Mouse (Mus musculus) regulatory T cell (primary cell): ENCODE data around the gene Fbxl13.

ENCODE experiments used
- in situ Hi-C: fragments of 300-600 bp; cut with MboI, MseI; formaldehyde crosslinking; loops from one replicate; pipeline ENCODE4 v1.15.1; 2025; ENCODE audit warnings: high pct_unique_total_duplicates

Fbxl13 gene

DNA sequence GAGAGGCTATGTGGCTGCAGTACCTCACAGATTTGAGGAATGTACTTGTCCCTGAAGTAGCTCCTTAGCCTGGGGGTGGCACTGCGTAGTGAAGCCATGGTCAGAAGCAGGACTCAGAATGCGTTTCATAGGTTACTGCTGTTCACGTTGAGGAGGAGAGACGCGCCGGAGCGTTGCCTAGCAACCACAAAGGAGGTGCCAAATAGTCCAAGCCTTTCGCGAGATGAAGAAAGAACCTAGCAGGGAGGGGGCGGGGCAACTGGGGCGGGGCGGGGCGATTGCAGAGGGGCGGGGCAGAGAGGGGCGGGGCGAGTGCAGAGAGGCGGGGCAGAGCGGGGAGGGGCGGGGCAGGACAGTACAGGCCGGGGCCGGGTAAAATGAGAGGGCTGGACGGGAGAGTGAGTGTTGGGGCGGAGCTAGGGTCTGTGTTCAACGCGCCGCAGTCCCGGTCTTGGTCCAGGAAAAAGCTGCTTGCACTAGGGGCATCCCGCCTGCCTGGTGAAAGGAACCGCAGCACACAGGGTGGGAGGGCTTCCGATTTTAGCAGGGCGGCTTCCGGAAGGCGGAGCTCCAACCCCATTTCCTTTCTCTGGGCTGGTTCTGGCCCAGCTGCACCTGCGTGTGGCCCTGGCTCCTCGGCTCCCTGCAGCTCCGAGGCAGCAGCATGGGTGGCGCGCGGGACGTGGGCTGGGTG is at the start of gene Fbxl13, which contains the start of gene Armc10:
Gene Fbxl13 (minus strand): TSS at position 196 of the 694 bp plus-strand sequence.
Gene Armc10 (plus strand): TSS at position 375 of the 694 bp plus-strand sequence.
- in situ Hi-C loops = no loop called here

- in situ Hi-C loops = no loop called here
Observed at GRCm38 (mm10) chr5:21694854-21695490, 49.5 kb upstream of the Fbxl13 start.

DNA sequence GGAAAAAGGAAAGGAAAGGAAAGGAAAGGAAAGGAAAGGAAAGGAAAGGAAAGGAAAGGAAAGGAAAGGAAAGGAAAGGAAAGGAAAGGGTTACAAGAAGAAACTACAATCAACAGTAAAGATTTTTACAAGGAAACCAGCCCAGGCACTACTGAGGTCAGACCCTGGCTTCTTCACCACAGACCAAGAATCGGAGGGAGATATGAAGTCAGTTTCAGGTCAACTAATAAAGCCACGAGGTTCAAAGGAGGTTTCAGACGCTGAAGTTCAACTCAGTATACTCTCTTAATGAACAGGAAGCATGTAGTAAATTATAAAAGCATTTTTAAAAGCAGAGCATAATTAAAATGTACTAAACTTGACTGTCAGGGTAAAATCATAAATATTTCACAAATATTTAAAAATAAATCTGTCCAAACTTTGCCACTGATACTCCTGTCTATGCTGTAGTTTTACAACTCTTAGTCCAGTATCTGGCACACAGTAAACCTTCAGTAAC is 48.0 kb upstream of the Fbxl13 start:
- in situ Hi-C loops = no loop called here

DNA sequence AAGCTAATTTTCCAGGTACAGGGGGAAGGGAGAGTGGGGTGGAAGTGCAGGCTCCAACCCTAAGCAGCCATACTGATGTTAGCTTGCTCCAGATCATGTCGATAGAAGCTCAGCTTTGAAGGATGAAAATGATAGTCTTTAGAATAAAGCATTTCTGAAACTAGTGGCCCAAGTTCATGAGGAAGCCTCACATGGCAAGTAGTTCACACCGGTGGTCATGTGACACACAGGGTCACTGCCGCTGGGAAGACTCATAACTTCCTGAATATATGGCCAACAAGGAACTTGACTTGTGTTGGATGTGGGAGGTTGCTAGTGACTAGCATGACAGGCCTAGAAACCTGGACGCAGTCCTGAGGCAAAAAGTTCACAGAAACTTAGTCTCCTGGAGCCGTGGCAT is 46.8 kb upstream of the Fbxl13 start:
- in situ Hi-C loops = no loop called here

GRCm38 (mm10) chr5:21687042-21687441 is 41.6 kb upstream of the Fbxl13 start:
- in situ Hi-C loops = no loop called here

- in situ Hi-C loops = no loop called here
Observed at GRCm38 (mm10) chr5:21685001-21685400, 39.6 kb upstream of the Fbxl13 start.

- in situ Hi-C loops = no loop called here
Observed at GRCm38 (mm10) chr5:21683811-21684210, 38.4 kb upstream of the Fbxl13 start.

GRCm38 (mm10) chr5:21680940-21681339 is 35.5 kb upstream of the Fbxl13 start:
- in situ Hi-C loops = no loop called here

GRCm38 (mm10) chr5:21680029-21680428 is 34.6 kb upstream of the Fbxl13 start:
- in situ Hi-C loops = no loop called here

DNA sequence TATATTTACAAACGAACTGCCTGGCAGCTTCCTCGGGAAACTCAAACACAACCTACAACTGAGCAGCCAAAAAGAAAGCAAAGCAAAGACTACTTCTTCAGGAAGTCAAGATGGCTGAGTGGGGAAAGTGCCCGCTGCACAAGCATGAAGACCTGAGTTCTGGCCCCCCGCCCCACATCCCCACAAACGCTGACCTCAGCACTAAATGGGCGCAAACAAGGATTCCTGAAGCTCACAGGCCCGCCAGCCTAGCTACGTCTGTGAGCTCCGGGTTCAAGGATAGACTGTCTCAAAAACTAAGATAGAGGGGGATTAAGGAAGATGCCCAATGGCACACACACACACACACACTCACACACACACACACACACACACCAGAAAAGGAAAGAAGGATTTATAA is 32.9 kb upstream of the Fbxl13 start:
- in situ Hi-C loops = no loop called here

DNA sequence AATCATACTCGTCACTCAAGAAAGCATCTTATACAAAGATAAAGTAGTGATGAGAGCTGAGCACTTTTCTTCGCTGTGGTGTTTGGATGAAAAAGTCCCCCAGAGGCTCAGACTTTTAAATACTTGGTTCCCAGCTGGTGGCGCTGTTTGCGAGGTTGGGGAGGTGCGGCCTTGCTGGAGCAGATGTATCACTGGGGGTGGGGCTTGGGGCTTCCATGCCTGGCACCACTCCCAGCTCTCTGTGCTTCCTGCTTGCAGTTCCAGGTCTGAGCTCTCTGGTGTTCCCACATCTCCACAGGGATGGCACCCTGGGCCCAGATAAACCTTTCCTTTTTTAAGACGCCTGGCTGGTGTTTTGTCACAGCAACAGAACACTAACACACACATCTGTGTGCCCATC is 32.5 kb upstream of the Fbxl13 start:
- in situ Hi-C loops = no loop called here

- in situ Hi-C loops = no loop called here
Observed at GRCm38 (mm10) chr5:21675494-21675893, 30.1 kb upstream of the Fbxl13 start.

DNA sequence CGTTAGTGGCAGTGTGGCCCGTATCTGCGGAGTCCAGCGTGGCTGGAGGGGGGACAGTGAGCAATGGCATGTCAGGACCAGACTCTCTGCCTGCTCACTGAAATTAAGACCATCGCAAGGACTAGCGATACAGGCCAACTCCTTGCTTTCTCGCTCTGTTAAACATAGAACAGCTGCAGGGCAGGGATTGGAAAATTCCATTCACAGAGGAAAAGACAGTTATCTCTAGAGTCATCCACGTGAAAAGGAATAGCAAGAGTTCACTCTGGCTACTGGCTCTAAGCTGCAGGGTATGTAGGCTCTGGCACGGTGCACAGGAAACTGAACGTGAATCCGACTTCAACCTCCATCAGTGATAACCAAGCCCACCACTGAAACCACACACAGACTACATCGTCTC is 29.6 kb upstream of the Fbxl13 start:
- in situ Hi-C loops = no loop called here

DNA sequence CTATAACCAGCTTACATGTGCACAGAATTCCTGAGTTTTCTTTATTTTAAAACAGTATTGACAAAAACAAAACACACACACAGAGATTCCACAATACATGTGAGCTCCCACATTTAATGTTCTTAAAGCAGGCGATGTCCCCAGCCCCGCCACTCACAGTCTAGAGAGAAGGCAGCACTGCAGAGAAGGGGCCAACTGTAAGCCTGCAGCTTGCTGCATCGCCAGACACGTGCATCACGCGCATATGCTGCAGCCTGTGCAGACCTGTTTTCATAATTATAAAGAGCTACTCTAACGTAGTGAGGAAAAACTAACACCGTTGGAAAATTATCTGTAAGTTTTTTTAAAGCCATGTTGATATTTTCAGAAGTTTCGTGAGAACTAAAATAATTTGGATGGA is 28.3 kb upstream of the Fbxl13 start:
- in situ Hi-C loops = no loop called here

GRCm38 (mm10) chr5:21672812-21673635 is 27.6 kb upstream of the Fbxl13 start:
- in situ Hi-C loops = no loop called here

DNA sequence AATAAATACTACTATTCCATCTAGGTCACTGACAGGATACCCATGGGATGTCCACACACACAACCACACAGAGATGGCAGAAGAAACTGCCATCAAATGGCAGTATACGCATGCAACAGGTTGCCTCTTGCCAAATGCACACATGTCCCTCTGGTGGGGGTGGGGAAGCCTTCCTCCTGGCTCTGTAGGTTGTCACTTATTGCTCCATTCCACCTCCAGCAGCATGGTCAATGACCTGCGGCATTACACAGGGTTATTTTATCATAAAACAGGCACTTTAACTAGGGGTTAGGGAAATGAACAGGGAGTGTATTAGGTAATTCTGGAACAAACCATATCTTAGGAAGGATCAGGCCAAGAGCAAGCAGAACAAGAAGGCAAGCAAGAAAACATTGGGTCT is 23.9 kb upstream of the Fbxl13 start:
- in situ Hi-C loops = no loop called here

GRCm38 (mm10) chr5:21667191-21668137 is 22.0 kb upstream of the Fbxl13 start:
- in situ Hi-C loops = no loop called here

GRCm38 (mm10) chr5:21663081-21663480 is 17.6 kb upstream of the Fbxl13 start:
- in situ Hi-C loops = no loop called here

DNA sequence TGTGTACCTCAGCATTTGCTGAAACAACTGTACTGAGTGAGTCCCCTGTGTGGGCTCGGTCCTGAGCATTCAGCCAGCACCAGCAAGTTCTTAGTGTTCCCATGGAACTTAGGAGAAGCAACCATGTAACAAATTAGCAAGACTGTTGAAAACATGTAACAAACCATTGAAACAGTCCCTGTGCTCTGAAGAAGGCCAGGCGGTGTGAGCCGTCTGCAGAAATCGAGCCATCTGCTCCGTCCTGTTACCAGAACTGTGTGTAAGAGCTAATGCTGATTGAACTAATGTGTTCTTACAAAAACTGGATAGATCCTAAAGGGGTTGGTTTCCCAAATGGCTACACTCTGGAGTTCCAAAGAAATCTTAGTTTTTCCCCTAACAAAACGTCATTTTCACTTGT is 15.4 kb upstream of the Fbxl13 start:
- in situ Hi-C loops = no loop called here

- in situ Hi-C loops = no loop called here
Observed at GRCm38 (mm10) chr5:21658623-21659395, 13.4 kb upstream of the Fbxl13 start.
